Mouse (Mus musculus): ENCODE results near the gene Ddx25. TPM values are rescaled to one million over a fixed set of nuclear protein-coding genes. Genes with fewer than 3 reads are reported as not detected.

Gene Ddx25
- polyA plus RNA-seq (2014; fragmentation: Illumina TruSeq; extraction: RNeasy Lipid Tissue Mini Kit (QIAGEN cat#74804); ENCODE audit: insufficient read depth, low read depth, low replicate concordance): 0.04 TPM

DNA sequence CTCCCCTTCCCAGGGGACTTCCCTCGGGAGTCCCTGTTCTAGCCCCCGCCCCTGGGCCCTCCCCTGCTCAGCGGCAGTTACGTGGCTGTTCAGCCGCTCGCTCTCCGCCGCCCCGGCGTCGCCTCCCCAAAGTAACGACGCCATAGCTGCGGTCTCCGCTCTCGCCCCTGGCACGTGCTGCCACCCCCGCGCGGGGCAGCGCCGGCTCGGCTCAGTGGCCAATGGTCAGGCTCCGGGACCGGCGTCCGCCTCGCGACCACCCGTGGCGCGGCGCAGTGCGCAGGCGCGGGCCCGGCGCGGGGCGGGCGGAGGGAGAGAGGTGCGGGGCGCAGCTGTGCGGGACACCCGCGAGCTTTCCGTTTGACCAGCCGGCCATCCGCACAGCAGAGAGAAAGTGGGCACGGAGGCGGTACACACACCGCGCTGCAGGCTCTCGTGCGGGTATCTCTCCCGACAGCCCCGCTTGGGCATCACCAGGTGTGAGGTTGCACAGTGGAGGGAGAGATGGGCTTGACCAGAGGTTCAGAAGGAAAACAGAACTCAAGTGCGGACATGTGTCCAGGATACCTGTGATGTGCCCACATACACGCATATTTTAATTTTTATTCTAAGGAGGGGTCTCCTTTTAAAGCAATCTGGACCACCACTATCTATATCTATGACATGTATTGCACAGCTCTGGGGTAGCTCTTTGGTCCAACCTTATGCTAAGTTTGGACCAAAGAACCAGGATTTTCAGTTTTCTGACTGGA is at the start of gene Ddx25, which contains the start of gene Pus3:
Ddx25 (minus strand) TSS at position 272 of the 752 bp plus-strand sequence.
Pus3 (plus strand) TSS at position 339 of the 752 bp plus-strand sequence.

DNA sequence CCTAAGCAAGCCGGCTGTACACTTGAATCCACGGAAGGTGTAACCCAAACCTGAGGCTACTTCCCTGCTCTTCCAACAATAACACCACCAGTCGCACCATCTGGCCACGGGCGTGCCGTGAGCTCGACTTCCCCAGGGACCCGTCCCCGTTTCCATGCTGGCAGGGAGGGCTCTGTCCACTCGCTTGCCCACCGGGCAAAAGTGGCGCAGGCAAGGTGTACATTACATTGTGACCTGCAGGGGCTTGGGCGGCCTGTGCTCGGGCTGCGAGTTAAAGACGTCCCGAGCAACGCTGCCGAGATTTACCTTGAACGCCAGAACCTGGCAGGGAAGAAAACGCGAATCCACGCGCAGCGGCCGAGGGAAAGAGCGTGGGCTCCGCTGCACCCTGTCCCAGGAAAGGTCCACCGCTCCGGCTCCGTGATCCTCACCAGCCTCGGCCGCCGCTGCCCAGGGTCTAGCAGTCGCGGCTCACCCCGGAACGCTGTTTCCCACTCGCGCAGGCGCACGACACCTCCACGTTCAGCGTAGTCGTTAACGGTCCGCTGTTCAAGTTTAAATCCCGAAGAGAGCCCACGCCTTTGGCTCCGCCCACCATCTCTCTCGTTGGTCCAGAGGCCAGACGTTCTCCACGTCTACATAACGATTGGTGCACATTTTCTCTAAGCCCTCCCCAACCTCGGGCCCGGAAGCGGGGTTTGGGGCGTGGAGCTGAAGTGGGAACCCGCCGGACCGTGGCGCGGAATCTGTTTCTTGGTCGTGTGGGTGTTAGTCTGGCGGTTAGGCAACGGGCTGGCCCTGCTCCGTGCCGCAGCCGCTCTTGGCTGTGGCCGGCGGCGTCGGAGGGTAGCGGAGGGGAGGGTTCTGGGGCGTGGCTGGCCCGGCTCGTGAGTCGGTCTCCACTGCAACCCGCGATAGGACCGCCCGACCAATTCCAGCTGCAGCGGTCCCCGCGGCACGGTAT is 11.5 kb upstream of the Ddx25 start, which contains the start of the genes Pate2 and Hyls1:
Pate2 (plus strand) TSS at position 714 of the 964 bp plus-strand sequence.
Hyls1 (minus strand) TSS at position 828 of the 964 bp plus-strand sequence.

DNA sequence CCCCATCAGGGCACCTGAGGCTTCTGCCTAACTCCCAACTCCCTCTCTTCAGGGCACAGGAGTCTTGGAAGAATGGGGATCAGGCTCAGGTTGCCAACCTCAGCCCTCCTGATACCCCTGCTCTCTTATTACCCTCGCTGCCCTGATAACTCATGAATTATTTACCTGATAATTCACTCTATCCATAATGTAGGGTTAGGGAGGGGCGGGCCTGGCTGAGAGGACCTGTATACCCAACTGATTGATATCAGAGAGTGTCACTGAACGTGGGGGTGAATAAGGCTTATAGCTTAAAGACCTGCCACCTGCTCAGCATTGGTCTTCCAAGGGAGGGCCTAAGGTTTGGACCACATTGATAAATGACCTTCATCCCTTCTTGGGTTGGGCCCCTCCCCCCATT is 40.2 kb downstream of the Ddx25 start, which contains the start of gene Gm1113:
Gm1113 (minus strand) TSS at position 101 of the 400 bp plus-strand sequence.

Other genes with a start within 250 kb of the Ddx25 start
- 3.2 TPM for gene Cdon, start 137.4 kb downstream of the Ddx25 start, polyA plus RNA-seq (2014; fragmentation: Illumina TruSeq; extraction: RNeasy Lipid Tissue Mini Kit (QIAGEN cat#74804); ENCODE audit: insufficient read depth, low read depth, low replicate concordance)
- gene Gm1113, start 40.3 kb downstream of the Ddx25 start, polyA plus RNA-seq (2014; fragmentation: Illumina TruSeq; extraction: RNeasy Lipid Tissue Mini Kit (QIAGEN cat#74804); ENCODE audit: insufficient read depth, low read depth, low replicate concordance): not detected
- gene Pus3, start 67 bp upstream of the Ddx25 start, polyA plus RNA-seq (2014; fragmentation: Illumina TruSeq; extraction: RNeasy Lipid Tissue Mini Kit (QIAGEN cat#74804); ENCODE audit: insufficient read depth, low read depth, low replicate concordance): 7.0 TPM
- not detected for gene Pate2, start 11.8 kb upstream of the Ddx25 start, polyA plus RNA-seq (2014; fragmentation: Illumina TruSeq; extraction: RNeasy Lipid Tissue Mini Kit (QIAGEN cat#74804); ENCODE audit: insufficient read depth, low read depth, low replicate concordance)
- gene Hyls1, start 11.9 kb upstream of the Ddx25 start, polyA plus RNA-seq (2014; fragmentation: Illumina TruSeq; extraction: RNeasy Lipid Tissue Mini Kit (QIAGEN cat#74804); ENCODE audit: insufficient read depth, low read depth, low replicate concordance): 2.5 TPM
- gene Pate4, start 53.4 kb upstream of the Ddx25 start, polyA plus RNA-seq (2014; fragmentation: Illumina TruSeq; extraction: RNeasy Lipid Tissue Mini Kit (QIAGEN cat#74804); ENCODE audit: insufficient read depth, low read depth, low replicate concordance): not detected
- gene Pate3, start 89.7 kb upstream of the Ddx25 start, polyA plus RNA-seq (2014; fragmentation: Illumina TruSeq; extraction: RNeasy Lipid Tissue Mini Kit (QIAGEN cat#74804); ENCODE audit: insufficient read depth, low read depth, low replicate concordance): not detected
- not detected for gene Pate1, start 128.9 kb upstream of the Ddx25 start, polyA plus RNA-seq (2014; fragmentation: Illumina TruSeq; extraction: RNeasy Lipid Tissue Mini Kit (QIAGEN cat#74804); ENCODE audit: insufficient read depth, low read depth, low replicate concordance)
- gene Gm17677, start 182.5 kb upstream of the Ddx25 start, polyA plus RNA-seq (2014; fragmentation: Illumina TruSeq; extraction: RNeasy Lipid Tissue Mini Kit (QIAGEN cat#74804); ENCODE audit: insufficient read depth, low read depth, low replicate concordance): not detected
- gene Gm17727, start 219.6 kb upstream of the Ddx25 start, polyA plus RNA-seq (2014; fragmentation: Illumina TruSeq; extraction: RNeasy Lipid Tissue Mini Kit (QIAGEN cat#74804); ENCODE audit: insufficient read depth, low read depth, low replicate concordance): not detected
- not detected for gene Gm27235, start 231.6 kb upstream of the Ddx25 start, polyA plus RNA-seq (2014; fragmentation: Illumina TruSeq; extraction: RNeasy Lipid Tissue Mini Kit (QIAGEN cat#74804); ENCODE audit: insufficient read depth, low read depth, low replicate concordance)
- not detected for gene D730048I06Rik, start 231.6 kb upstream of the Ddx25 start, polyA plus RNA-seq (2014; fragmentation: Illumina TruSeq; extraction: RNeasy Lipid Tissue Mini Kit (QIAGEN cat#74804); ENCODE audit: insufficient read depth, low read depth, low replicate concordance)

All from lung, adult 10 weeks (tissue).